Mouse (Mus musculus) liver, embryonic 14 days (tissue): ENCODE results near the gene Atxn7. TPM values are rescaled to one million over a fixed set of nuclear protein-coding genes. Genes with fewer than 3 reads are reported as not detected.

Experiments used
- polyA plus RNA-seq: library from polyadenylated mRNA; depleted of rRNA; stranded (reverse); fragments of >200 nt; gene quantifications from 2 replicates; pipeline ENCODE4 v1.2.3, GENCODE M21; 2012; rRNA removed

Gene Atxn7
- polyA plus RNA-seq: 2.9 and 3.4 TPM in 2 replicates

DNA sequence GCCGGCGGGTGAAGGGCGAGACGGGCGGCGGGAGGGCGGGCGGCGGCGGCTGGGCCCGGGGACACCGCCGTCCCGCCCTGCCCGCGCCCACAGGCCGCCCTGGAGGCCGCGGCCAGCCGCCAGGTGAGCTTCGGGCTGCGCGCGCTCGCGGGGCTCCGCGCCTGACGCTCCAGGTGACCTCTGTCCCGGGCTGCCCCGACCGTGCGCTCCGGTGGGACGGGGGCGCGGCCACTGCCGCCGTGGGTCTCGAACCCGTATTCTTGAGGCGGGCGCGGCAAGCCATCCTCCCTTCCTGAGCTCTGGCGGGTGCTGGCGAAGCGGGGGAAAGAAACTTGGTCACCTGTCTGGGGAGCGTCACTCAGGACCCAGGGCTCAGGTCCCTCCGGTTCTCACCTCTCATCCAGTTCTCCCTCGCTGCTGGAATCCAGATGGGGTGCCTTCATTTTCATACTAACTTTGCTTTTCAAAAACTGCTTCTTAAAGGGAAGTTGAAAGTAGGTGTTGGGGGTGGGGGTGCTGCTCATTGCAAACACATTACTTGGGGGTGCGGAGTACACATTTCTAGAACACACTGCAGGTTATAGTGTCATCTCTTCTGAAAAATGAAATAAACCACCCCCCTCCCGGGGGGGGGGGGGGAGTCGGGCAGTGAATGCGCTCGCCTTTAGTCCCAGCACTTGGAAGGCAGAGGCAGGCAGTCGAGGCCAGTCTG lies at the start of gene Atxn7, which contains the start of gene Thoc7:
Gene Atxn7, plus strand, starts transcription at position 40 of the 712 bp plus-strand sequence.
Gene Thoc7, minus strand, starts transcription at position 452 of the 712 bp plus-strand sequence.

DNA sequence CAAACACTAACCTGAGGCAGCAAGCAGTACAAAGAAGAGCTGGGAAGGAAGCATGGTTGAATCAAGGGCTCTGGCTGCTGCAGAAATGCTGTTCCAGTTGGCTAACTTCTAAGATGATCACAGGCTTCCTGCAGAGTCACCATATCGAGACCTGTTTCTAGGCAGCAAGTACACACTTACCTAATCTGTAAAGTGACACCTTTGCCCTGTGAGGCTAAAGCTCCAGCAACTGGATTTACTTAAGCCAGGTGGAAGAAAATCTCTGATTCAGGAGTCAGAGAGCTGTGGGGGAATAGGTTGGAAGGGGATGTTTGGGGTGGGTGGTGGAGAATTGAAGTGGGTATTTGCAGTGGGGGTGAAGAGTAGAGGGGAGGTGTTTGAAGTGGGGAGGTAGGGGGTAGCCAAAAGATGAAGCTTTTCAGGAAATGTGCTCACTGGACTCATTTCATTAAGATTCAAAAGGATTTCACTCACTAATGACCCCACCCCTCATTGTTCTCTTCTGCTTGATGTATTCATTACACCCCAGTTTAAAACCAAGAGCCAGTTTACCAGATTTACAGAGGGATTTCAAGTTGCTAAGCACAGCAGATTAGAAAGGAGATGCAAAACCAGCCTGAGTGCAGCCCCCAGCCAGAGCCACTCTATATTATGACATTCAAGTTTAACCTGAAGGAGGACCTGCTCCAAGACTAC lies 46.7 kb upstream of the Atxn7 start, which contains the start of gene Gm281:
Gene Gm281, minus strand, starts transcription at position 92 of the 696 bp plus-strand sequence.

DNA sequence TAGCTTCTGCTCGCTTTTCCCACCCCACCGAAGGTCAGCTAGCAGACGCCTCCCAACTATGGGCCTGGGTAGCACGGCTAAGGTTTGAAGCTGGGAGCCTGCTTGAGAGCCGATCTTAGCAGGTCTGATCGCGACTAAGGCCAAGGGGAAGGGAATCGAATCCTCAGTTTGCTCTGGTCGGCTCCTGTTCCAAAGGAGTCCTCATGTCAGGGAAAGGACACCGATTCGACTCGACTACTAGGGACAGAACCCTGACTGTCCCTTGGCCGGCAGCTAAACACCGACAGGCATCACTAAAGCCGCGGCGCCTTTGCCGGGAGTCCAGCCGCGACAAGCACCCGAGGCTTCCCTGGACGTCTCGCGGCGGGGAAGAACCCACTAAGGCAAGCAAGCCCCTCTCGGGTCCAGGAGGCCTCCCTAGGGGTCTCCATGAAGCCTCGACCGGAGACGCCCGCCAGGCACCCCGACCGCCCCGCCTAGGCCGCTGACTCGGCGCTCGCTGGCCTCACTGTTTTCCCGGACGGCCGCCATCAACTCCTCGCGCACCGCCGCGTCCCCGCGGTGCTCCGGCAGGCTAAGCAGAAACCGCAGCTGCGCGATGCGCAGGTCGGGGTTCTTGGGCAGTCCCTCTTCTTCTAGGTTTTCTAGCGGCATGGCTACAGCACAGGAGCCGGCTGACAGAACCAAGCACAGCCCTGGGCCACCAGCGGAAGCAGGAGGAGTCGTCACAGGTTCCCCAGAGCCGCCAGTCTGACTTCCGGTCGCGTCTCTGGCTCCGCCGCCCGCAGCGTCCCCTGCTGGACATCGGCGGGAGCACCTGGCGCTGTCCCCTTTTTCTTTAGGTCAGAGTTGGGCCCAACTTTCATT lies 159.2 kb downstream of the Atxn7 start, which contains the start of gene Psmd6:
Gene Psmd6, minus strand, starts transcription at position 755 of the 867 bp plus-strand sequence.

Other genes with a start within 250 kb of the Atxn7 start
- not detected in 2 replicates for gene Gm281, start 47.0 kb upstream of the Atxn7 start, polyA plus RNA-seq
- gene Thoc7, start 412 bp downstream of the Atxn7 start, polyA plus RNA-seq: 51.2 and 56.0 TPM in 2 replicates
- gene Psmd6, start 159.5 kb downstream of the Atxn7 start, polyA plus RNA-seq: 51.2 and 56.9 TPM in 2 replicates
- not detected in 2 replicates for gene Olfr720, start 225.4 kb downstream of the Atxn7 start, polyA plus RNA-seq